Mouse (Mus musculus) frontal cortex, postnatal 36 days (tissue): ENCODE measurements around the gene Plch2.

ENCODE experiments used
- DNase-seq, 2 experiments: peaks; one replicate each; pipeline ENCODE4 v3.0.0; 2022; ENCODE audit warnings: low spot score in 2 of 2

Plch2 gene

GRCm38 (mm10) chr4:154986750-154987149 lies 69.8 kb downstream of the Plch2 start:
- DNase-seq = no peak

GRCm38 (mm10) chr4:154986096-154986495 lies 70.5 kb downstream of the Plch2 start:
- peak; percentile 66 to 78 for DNase-seq

- DNase-seq = no peak
Observed at GRCm38 (mm10) chr4:154985151-154985777, 71.3 kb downstream of the Plch2 start.

GRCm38 (mm10) chr4:154983767-154984166 lies 72.8 kb downstream of the Plch2 start:
- DNase-seq = no peak

GRCm38 (mm10) chr4:154982247-154983120 lies 74.1 kb downstream of the Plch2 start:
- DNase-seq = no peak

GRCm38 (mm10) chr4:154981530-154981929 lies 75.1 kb downstream of the Plch2 start:
- DNase-seq = peak; percentile 74 to 87

- DNase-seq = no peak
Observed at GRCm38 (mm10) chr4:154981076-154981475, 75.5 kb downstream of the Plch2 start.

GRCm38 (mm10) chr4:154980110-154980509 lies 76.5 kb downstream of the Plch2 start:
- DNase-seq = peak in 1 of 2 experiments; percentile 20

GRCm38 (mm10) chr4:154974163-154974611 lies 82.4 kb downstream of the Plch2 start:
- DNase-seq = no peak

- DNase-seq = no peak
Observed at GRCm38 (mm10) chr4:154972546-154972945, 84.0 kb downstream of the Plch2 start.

- peak in 1 of 2 experiments; percentile 67 for DNase-seq
Observed at GRCm38 (mm10) chr4:154967173-154967572, 89.4 kb downstream of the Plch2 start.

GRCm38 (mm10) chr4:154965856-154966255 lies 90.7 kb downstream of the Plch2 start:
- DNase-seq = no peak

GRCm38 (mm10) chr4:154964581-154965235 lies 91.9 kb downstream of the Plch2 start:
- DNase-seq = no peak

- peak; percentile 89 to 94 for DNase-seq
Observed at GRCm38 (mm10) chr4:154963901-154964580, 92.5 kb downstream of the Plch2 start, which contains the start of gene Pank4. Gene Pank4, plus strand, starts transcription at chr4:154964123.

- DNase-seq = peak; percentile 65 to 69
Observed at GRCm38 (mm10) chr4:154963190-154963836, 93.3 kb downstream of the Plch2 start.

- no peak for DNase-seq
Observed at GRCm38 (mm10) chr4:154962683-154963082, 93.9 kb downstream of the Plch2 start.

- DNase-seq = no peak
Observed at GRCm38 (mm10) chr4:154961911-154962310, 94.7 kb downstream of the Plch2 start.

GRCm38 (mm10) chr4:154961226-154961738 lies 95.3 kb downstream of the Plch2 start:
- no peak for DNase-seq

- DNase-seq = no peak
Observed at GRCm38 (mm10) chr4:154960690-154961225, 95.8 kb downstream of the Plch2 start, which contains the start of gene Hes5. Gene Hes5, plus strand, starts transcription at chr4:154960923.

GRCm38 (mm10) chr4:154960021-154960689 lies 96.4 kb downstream of the Plch2 start:
- DNase-seq = peak in 1 of 2 experiments; percentile 70
